Mouse (Mus musculus) midbrain, embryonic 13.5 days (tissue): ENCODE results near the gene Exoc3l4. TPM values are rescaled to one million over a fixed set of nuclear protein-coding genes. Genes with fewer than 3 reads are reported as not detected.

Experiments
- ATAC-seq: fragments of 200-750 bp; cut with Nextera tagmentation; 2 replicates; pipeline ENCODE4 v1.8.0; 2017; ENCODE audit warnings: mild to moderate bottlenecking, moderate TSS enrichment, moderate library complexity
- H3K27ac ChIP-seq: fragments of 300-500 bp; sonication (generic); 2 replicates; pipeline ENCODE4 v1.5.1; 2015; ENCODE audit warnings: inconsistent platforms, mild to moderate bottlenecking, moderate library complexity
- H3K27me3 ChIP-seq: fragments of 300-500 bp; sonication (generic); 2 replicates; pipeline ENCODE4 v1.6.1; 2015; ENCODE audit warnings: mild to moderate bottlenecking, inconsistent platforms
- H3K36me3 ChIP-seq: fragments of 300-500 bp; sonication (generic); 2 replicates; pipeline ENCODE4 v1.6.1; 2015; ENCODE audit warnings: mild to moderate bottlenecking, inconsistent platforms
- H3K4me1 ChIP-seq: fragments of 300-500 bp; sonication (generic); replicated peaks from 2 replicates; pipeline ENCODE4 v1.6.1; 2015; ENCODE audit warnings: inconsistent platforms
- H3K4me2 ChIP-seq: fragments of 300-500 bp; sonication (generic); replicated peaks from 2 replicates; pipeline ENCODE4 v1.6.1; 2015; ENCODE audit warnings: moderate library complexity, mild to moderate bottlenecking, inconsistent platforms
- H3K4me3 ChIP-seq: fragments of 300-500 bp; sonication (generic); replicated peaks from 2 replicates; pipeline ENCODE4 v1.5.1; 2015; ENCODE audit warnings: mild to moderate bottlenecking, inconsistent platforms
- H3K9ac ChIP-seq: fragments of 300-500 bp; sonication (generic); replicated peaks from 2 replicates; pipeline ENCODE4 v1.6.1; 2015; ENCODE audit warnings: mild to moderate bottlenecking, inconsistent platforms
- H3K9me3 ChIP-seq: fragments of 300-500 bp; sonication (generic); 2 replicates; pipeline ENCODE4 v1.6.1; 2016; ENCODE audit warnings: mild to moderate bottlenecking, inconsistent platforms
- WGBS: fragments of 180-500 bp; shearing (Covaris S2); methylation state at CpG from one replicate; pipeline ENCODE4 v1.1.7; 2015; 5-methylcytosine and 5-hydroxymethylcytosine counted together
- polyA plus RNA-seq: library from polyadenylated mRNA; unstranded; fragments of >200 nt; fragmentation: Nextera tagmentation; extraction: Ambion mirVana; gene quantifications from 2 replicates; pipeline ENCODE4 v1.2.1, GENCODE M21; 2015

Gene Exoc3l4
- polyA plus RNA-seq, 1 experiment from 2014 or later: 2.0 TPM

DNA sequence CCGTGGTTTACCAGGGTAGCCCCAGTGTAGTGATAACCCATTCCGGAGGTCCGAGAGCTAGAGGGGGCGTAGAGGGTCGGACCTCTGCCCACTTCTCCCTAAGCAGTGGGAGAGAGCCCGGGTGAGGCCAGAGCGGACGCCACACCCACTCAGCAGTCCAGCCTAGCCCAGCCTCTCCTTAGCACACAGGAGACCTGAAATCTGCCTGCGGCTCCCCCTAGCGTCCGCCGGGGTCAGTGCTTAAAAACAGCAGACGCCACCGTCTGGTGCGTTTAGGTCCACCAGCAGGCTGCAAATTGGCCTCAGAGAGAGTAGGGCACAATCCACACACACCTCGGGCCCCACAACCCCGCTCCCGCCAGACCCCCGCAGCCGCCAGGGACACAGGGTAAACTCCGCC is 3.5 kb upstream of the Exoc3l4 start:
- under 1% methylated on average over 21 of the region's 21 CpGs for WGBS
- peak overlapping the region; percentile 28 for H3K4me3 ChIP-seq
- no peak overlapping the region for H3K27ac ChIP-seq
- H3K9ac ChIP-seq: 0 out of 2 replicates have a peak overlapping the region, but pooled peaks have one; percentile 24
- H3K4me2 ChIP-seq: peak overlapping the region; percentile 46
- H3K4me1 ChIP-seq: peaks cover 32% of the 10 kb centered on the region
- ATAC-seq: peak; percentile 87
- no peaks in the 10 kb centered on the region for H3K9me3 ChIP-seq
- H3K36me3 ChIP-seq: no peaks in the 10 kb centered on the region
- H3K27me3 ChIP-seq: peaks cover 16% of the 10 kb centered on the region

DNA sequence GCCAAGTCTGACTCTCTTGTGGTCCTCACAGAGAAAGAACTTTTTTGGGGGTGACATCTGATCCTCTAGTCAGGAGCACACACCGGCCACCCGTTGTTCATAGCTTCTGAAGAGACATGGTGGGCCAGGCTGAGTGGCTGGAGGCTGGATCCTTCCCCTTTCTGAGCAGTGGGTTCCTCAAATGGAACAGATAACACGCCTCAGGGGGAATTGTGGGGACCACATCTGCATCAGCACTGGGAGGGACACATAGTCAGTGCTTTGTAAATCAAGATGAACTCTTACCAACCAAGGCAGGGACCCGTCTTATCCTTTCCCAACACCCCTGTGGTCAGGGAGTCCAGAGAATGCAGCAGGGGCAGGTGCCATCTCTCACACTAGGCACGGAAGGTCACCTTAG is 3.1 kb downstream of the Exoc3l4 start:
- Histone ChIP-seq H3K36me3 (no peaks in the 10 kb centered on the region), H3K4me3 (no peak overlapping the region), H3K9me3 (no peaks in the 10 kb centered on the region), H3K4me1 (peaks cover 21% of the 10 kb centered on the region), H3K4me2 (no peak overlapping the region), H3K27me3 (peaks cover 61% of the 10 kb centered on the region), H3K9ac (no peak overlapping the region), H3K27ac (no peak overlapping the region)
- 82% methylated on average over 5 of the region's 5 CpGs for WGBS
- ATAC-seq: no peak

GRCm38 (mm10) chr12:111420946-111421709 is 4.3 kb downstream of the Exoc3l4 start:
- no peak for ATAC-seq
- Histone ChIP-seq H3K4me1 (peaks cover 21% of the 10 kb centered on the region), H3K27ac (no peak overlapping the region), H3K4me3 (no peak overlapping the region), H3K27me3 (peaks cover 73% of the 10 kb centered on the region), H3K9me3 (no peaks in the 10 kb centered on the region), H3K4me2 (no peak overlapping the region), H3K9ac (no peak overlapping the region), H3K36me3 (no peaks in the 10 kb centered on the region)
- 56% methylated on average over 7 of the region's 7 CpGs for WGBS

DNA sequence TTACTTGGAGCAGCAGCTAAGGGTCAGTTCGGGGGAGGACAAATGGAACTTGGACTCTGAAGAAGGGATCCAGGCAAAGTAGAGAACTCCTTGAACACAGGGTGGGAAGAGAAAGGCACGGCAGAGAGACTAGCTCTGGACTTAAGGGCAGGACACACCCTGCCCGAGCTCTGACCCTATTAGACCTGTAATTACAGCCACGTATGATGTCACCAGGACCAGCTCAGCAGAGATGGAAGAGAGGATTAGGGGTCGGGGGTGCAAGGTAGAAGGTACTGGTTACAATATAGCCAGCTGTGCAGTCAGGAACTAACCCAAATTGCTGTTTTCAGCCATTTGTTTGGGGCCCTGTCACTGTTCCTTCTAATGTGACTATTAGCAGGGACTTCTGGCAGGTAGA is 6.0 kb downstream of the Exoc3l4 start:
- 35% methylated on average over 5 of the region's 5 CpGs for WGBS

GRCm38 (mm10) chr12:111423570-111424129 is 6.8 kb downstream of the Exoc3l4 start:
- Histone ChIP-seq H3K4me2 (peak overlapping the region; percentile 52), H3K4me1 (peaks cover 11% of the 10 kb centered on the region), H3K27me3 (peaks cover 96% of the 10 kb centered on the region), H3K4me3 (peak overlapping the region; percentile 33), H3K36me3 (no peaks in the 10 kb centered on the region), H3K9ac (peak overlapping the region; percentile 49), H3K27ac (no peak overlapping the region), H3K9me3 (no peaks in the 10 kb centered on the region)
- 3% methylated on average over 43 of the region's 43 CpGs for WGBS
- ATAC-seq: no peak

More for the DNA sequence above, 6.0 kb downstream of the Exoc3l4 start:
- ATAC-seq: no peak
- Histone ChIP-seq H3K27me3 (peaks cover 90% of the 10 kb centered on the region), H3K4me2 (no peak overlapping the region), H3K27ac (no peak overlapping the region), H3K9ac (no peak overlapping the region), H3K4me1 (peaks cover 6% of the 10 kb centered on the region; the same call in 1 of the 2 replicates), H3K36me3 (no peaks in the 10 kb centered on the region), H3K9me3 (no peaks in the 10 kb centered on the region), H3K4me3 (no peak overlapping the region)

DNA sequence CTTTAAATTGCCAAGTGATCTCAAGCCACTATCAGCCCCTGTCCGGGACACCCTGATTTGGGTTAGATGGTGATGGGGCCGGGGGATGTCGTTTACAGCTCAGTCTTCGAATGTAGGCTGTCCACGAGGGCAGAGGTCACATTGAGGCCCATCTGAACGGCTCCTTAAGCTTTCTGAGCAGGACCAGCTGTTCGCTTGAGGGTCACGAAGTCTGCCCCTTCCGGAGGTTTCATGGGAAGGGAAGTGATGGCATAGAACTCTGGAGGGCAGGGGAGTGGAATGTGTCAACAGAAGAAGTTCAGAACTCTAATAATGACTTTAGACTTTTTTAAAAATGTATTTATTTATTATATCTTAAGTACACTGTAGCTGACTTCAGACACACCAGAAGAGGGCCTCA is 7.7 kb downstream of the Exoc3l4 start:
- no peak overlapping the region for H3K4me2 ChIP-seq
- no peak overlapping the region for H3K9ac ChIP-seq
- no peak for ATAC-seq
- H3K4me3 ChIP-seq: no peak overlapping the region
- H3K9me3 ChIP-seq: no peaks in the 10 kb centered on the region
- peaks cover 96% of the 10 kb centered on the region for H3K27me3 ChIP-seq
- H3K27ac ChIP-seq: no peak overlapping the region
- peaks cover 20% of the 10 kb centered on the region for H3K4me1 ChIP-seq
- WGBS: 24% methylated on average over 9 of the region's 9 CpGs
- H3K36me3 ChIP-seq: no peaks in the 10 kb centered on the region

DNA sequence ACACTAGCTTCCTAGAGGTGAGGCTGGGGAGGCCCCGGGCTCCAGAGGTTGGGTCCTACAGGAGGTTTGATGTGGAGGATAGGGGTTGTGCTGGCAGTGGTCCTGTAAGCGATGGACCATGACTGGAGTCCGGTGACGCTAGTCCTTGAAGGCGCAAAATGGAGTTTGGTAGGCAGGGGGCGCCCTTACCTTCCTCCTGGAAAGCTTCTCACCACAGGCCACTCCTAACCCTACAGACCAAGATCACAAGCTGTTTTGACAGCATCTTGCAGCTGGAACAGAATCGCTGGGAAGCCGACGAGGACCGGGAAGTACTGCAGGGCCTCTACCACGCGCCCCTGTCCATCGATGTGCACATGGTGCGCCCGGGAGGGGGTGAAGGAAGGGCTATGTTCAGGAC is 8.4 kb downstream of the Exoc3l4 start:
- Histone ChIP-seq H3K27ac (no peak overlapping the region), H3K9me3 (no peaks in the 10 kb centered on the region), H3K27me3 (peaks cover 97% of the 10 kb centered on the region), H3K4me1 (peaks cover 27% of the 10 kb centered on the region), H3K4me2 (no peak overlapping the region; the same call in 1 of the 2 replicates), H3K9ac (0 out of 2 replicates have a peak overlapping the region, but pooled peaks have one; percentile 6), H3K4me3 (no peak overlapping the region), H3K36me3 (no peaks in the 10 kb centered on the region)
- 3% methylated on average over 15 of the region's 15 CpGs for WGBS
- peak; percentile 14; the same call in 1 of the 2 replicates for ATAC-seq

GRCm38 (mm10) chr12:111425789-111426460 is 9.1 kb downstream of the Exoc3l4 start:
- H3K36me3 ChIP-seq: no peaks in the 10 kb centered on the region
- peak overlapping the region; percentile 13 for H3K4me2 ChIP-seq
- 16% methylated on average over 29 of the region's 29 CpGs for WGBS
- H3K27me3 ChIP-seq: peaks cover 99% of the 10 kb centered on the region
- peaks cover 34% of the 10 kb centered on the region for H3K4me1 ChIP-seq
- H3K27ac ChIP-seq: no peak overlapping the region
- no peaks in the 10 kb centered on the region for H3K9me3 ChIP-seq
- ATAC-seq: peak; percentile 70
- no peak overlapping the region; the same call in 1 of the 2 replicates for H3K4me3 ChIP-seq
- 0 out of 2 replicates have a peak overlapping the region, but pooled peaks have one; percentile 6 for H3K9ac ChIP-seq

DNA sequence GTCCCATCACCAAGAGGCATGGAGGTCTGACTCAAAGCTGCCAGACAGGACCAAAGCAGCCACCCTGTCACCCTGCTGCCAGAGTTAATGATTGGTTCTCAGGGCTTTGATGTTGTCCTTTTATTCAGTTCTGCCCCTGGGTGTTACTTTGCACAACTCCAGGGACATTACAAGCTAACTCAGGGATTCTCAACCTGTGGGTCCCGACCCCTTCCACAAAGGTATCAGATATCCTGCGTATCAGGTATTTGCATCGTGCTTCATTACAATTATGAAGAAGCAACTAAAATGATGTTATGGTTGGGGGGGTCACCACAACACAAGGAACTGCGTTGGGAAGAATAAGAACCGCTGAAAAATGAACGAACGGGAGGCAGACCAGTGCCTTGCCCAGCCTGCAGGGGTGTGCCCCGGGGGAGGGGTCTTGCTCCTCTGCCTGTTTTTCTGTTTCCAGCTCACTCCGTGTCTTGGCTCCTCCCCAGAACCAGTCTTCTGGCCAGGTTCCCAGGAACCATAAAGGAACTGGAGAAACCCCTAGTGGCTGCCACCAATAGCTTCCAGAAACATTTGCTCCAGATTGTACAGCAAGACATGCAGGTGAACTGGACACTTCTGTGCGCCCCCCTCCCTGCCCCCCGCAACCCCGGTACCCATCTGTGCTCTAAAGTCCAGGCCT is 10.8 kb downstream of the Exoc3l4 start:
- Histone ChIP-seq H3K4me1 (peaks cover 34% of the 10 kb centered on the region), H3K4me2 (no peak overlapping the region), H3K4me3 (no peak overlapping the region), H3K27ac (no peak overlapping the region), H3K36me3 (no peaks in the 10 kb centered on the region), H3K9me3 (no peaks in the 10 kb centered on the region), H3K27me3 (peaks cover 99% of the 10 kb centered on the region), H3K9ac (no peak overlapping the region)
- no peak for ATAC-seq
- 47% methylated on average over 12 of the region's 12 CpGs for WGBS

DNA sequence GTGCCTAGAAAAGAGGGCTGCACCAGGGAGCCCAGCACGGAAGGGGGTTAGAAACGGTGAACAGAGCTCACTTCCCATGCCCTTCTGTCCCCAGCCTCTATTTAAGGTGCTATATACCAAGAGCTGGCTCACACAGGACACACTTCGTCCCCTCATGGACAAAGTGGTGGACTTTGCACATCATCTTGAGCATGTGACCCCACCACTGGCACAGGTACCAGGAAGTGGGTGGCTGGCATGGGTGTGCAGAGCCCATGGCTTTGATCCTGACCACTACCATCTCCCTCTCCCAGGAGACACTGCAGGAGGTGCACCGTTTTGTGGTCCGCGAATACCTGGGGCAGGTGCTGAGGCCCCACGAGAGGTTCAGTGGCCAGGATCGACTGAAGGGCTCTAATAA is 11.5 kb downstream of the Exoc3l4 start:
- Histone ChIP-seq H3K27ac (no peak overlapping the region), H3K27me3 (peaks cover 93% of the 10 kb centered on the region), H3K4me1 (peaks cover 32% of the 10 kb centered on the region), H3K36me3 (no peaks in the 10 kb centered on the region), H3K9ac (no peak overlapping the region), H3K9me3 (no peaks in the 10 kb centered on the region), H3K4me2 (peak overlapping the region; percentile 64), H3K4me3 (peak overlapping the region; percentile 42; the same call in 1 of the 2 replicates)
- ATAC-seq: no peak
- WGBS: 14% methylated on average over 8 of the region's 8 CpGs

DNA sequence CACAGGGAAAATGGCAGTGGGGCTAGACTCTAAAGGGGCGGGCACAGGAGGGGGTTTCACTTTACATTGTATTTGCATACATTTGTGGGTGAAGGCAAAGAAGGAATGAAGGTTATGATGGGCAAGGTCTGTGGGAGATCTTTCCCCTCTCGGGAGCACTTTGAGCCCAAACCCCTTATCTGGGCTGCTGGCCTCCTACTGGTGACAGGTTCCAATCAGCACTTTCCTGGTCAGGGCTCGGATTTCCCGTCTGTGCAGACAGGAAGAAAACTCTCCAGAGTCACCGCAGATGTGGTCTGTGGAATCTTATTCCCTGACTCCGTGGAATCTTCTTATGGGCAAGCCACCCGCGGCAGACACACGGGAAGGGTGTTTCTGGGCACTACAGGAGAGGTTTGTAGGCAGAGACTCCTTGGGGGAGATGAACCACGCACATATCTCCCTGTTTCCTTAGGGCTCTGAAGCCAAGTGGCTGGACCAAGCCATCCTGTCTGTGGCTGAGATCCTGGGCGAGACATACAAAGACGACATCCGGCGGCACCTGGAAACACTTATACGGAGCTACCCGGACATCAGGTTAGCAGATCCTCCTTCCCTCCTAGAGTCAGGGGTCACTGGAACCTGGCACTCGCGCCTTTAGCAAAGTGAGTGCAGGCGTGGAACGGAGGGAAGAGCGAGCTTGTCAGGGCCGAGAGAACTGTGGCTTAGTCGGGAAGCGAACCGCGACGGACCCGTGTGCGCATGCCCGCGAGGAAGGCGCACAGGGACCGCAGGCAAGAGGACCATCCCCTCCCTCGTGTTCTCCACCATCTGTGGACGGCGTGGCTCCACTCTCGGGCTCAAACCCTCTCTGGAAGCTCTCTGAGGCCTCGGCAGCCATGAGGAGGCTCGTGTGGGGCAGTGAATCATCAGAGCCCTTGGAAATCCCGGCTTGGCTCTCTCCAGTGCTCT is 12.4 kb downstream of the Exoc3l4 start:
- H3K4me1 ChIP-seq: peaks cover 29% of the 10 kb centered on the region
- H3K9me3 ChIP-seq: no peaks in the 10 kb centered on the region
- no peaks in the 10 kb centered on the region for H3K36me3 ChIP-seq
- under 1% methylated on average over 40 of the region's 40 CpGs for whole genome bisulfite sequencing
- peak overlapping the region; percentile 64 for H3K4me2 ChIP-seq
- H3K4me3 ChIP-seq: peak overlapping the region; percentile 42
- H3K9ac ChIP-seq: peak overlapping the region; percentile 67
- ATAC-seq: no peak
- peaks cover 85% of the 10 kb centered on the region for H3K27me3 ChIP-seq
- H3K27ac ChIP-seq: no peak overlapping the region
